Mouse (Mus musculus) left cerebral cortex, adult 8-10 months (tissue): ENCODE results near the gene F5. TPM values are rescaled to one million over a fixed set of nuclear protein-coding genes. Genes with fewer than 3 reads are reported as not detected.

Experiments used
- DNase-seq, 2 experiments: peaks; one replicate each; pipeline ENCODE4 v3.0.0; 2022; ENCODE audit warnings: low spot score in 2 of 2
- total RNA-seq, 4 experiments: library from RNA; stranded (reverse); gene quantifications; 2 replicates each; pipeline ENCODE4 v1.2.4; 2022

F5 gene
- total RNA-seq, 4 experiments from 2014 or later = 0.33 to 3.9 (median 1.0) TPM

GRCm38 (mm10) chr1:164158571-164158970 is 6.9 kb downstream of the F5 start:
- no peak for DNase-seq

GRCm38 (mm10) chr1:164159781-164160180 is 8.1 kb downstream of the F5 start:
- DNase-seq = no peak

GRCm38 (mm10) chr1:164162745-164163144 is 11.1 kb downstream of the F5 start:
- DNase-seq = no peak

GRCm38 (mm10) chr1:164168818-164169217 is 17.2 kb downstream of the F5 start:
- no peak for DNase-seq

GRCm38 (mm10) chr1:164170434-164170833 is 18.8 kb downstream of the F5 start:
- no peak for DNase-seq

GRCm38 (mm10) chr1:164173145-164173544 is 21.5 kb downstream of the F5 start:
- DNase-seq = no peak

GRCm38 (mm10) chr1:164176856-164177255 is 25.2 kb downstream of the F5 start:
- DNase-seq = no peak

- no peak for DNase-seq
Measured at GRCm38 (mm10) chr1:164178429-164178828, 26.8 kb downstream of the F5 start.

GRCm38 (mm10) chr1:164184142-164184870 is 32.7 kb downstream of the F5 start:
- DNase-seq = peak in 1 of 2 experiments; percentile 7

- DNase-seq = no peak
Measured at GRCm38 (mm10) chr1:164184871-164185223, 33.2 kb downstream of the F5 start.

- no peak for DNase-seq
Measured at GRCm38 (mm10) chr1:164185316-164185715, 33.7 kb downstream of the F5 start.

- DNase-seq = no peak
Measured at GRCm38 (mm10) chr1:164187002-164187560, 35.4 kb downstream of the F5 start.

- DNase-seq = no peak
Measured at GRCm38 (mm10) chr1:164199551-164199950, 47.9 kb downstream of the F5 start.

GRCm38 (mm10) chr1:164208437-164208836 is 56.8 kb downstream of the F5 start:
- no peak for DNase-seq

- DNase-seq = no peak
Measured at GRCm38 (mm10) chr1:164210899-164211298, 59.3 kb downstream of the F5 start.

GRCm38 (mm10) chr1:164212686-164213085 is 61.0 kb downstream of the F5 start:
- no peak for DNase-seq

GRCm38 (mm10) chr1:164214190-164214589 is 62.6 kb downstream of the F5 start:
- DNase-seq = no peak

GRCm38 (mm10) chr1:164215097-164215496 is 63.5 kb downstream of the F5 start:
- DNase-seq = no peak

GRCm38 (mm10) chr1:164215540-164215939 is 63.9 kb downstream of the F5 start:
- DNase-seq = no peak

GRCm38 (mm10) chr1:164217791-164218685 is 66.4 kb downstream of the F5 start:
- peak in 1 of 2 experiments; percentile 5 for DNase-seq

GRCm38 (mm10) chr1:164220261-164220660 is 68.6 kb downstream of the F5 start:
- no peak for DNase-seq

GRCm38 (mm10) chr1:164223089-164223488 is 71.5 kb downstream of the F5 start:
- DNase-seq = no peak
